Mouse (Mus musculus) thymus, adult 2 months (tissue): ENCODE results near the gene Gmcl1.

Source experiments
- CTCF ChIP-seq: fragments of 200-500 bp; IDR thresholded peaks from 2 replicates; pipeline ENCODE4 v1.5.1; 2012; ENCODE audit warnings: mild to moderate bottlenecking, control low read depth, low read length, moderate library complexity, borderline replicate concordance; ENCODE audit not compliant: control insufficient read depth, poor library complexity, insufficient read depth; ENCODE audit errors: extremely low read depth
- POLR2A ChIP-seq: fragments of 200-500 bp; IDR thresholded peaks from 2 replicates; pipeline ENCODE4 v1.6.1; 2012; ENCODE audit warnings: mild to moderate bottlenecking, low read length, control low read depth, moderate library complexity; ENCODE audit not compliant: control insufficient read depth, poor library complexity, insufficient read depth; ENCODE audit errors: extremely low read depth

DNA sequence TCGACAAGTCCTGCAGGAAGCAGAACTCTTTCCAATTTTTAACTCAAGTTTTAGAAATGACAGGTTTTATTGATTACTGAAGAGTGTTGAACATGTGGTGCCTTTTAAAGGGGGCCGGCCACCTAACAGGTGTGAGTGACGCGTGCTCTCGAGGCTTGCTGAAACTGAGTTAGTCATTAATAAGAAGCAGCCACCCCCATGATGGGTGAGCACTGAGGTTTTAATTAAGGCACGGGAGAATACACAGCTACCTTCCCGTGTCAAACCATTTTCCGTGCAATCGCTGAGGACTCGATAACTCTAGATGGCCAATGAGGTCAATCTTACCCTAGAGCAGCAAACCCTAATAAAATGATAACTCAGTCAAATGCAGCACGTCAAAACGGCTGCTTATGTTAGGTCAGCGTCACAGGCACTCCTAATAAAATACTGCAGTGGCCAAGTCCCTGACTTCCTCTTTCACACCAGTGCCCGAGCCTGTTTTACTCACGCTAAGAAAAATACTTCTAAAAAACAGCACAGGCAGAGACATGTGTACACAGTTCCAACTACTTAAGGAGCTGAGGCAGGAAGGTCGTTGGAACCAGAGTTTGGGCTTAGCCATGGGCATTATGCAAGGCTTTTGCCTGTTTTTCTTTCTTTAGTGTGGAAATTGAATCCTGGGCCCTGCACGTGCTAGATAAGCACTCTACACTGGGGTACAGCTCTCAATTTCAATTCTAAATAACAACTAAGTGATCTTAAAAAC is 67.4 kb downstream of the Gmcl1 start:
- TF ChIP-seq POLR2A (no peak), CTCF (no peak)
